Mouse (Mus musculus) MEL-GATA-1-ER (cell line): ENCODE measurements around the gene Trex1.

Source experiments
- DNase-seq: peaks from one replicate; pipeline ENCODE4 v3.0.0-alpha.2; 2012; ENCODE audit warnings: low read depth; ENCODE audit errors: extremely low read depth

Gene Trex1

GRCm38 (mm10) chr9:109016973-109017604 is 42.4 kb downstream of the Trex1 start:
- DNase-seq: no peak

GRCm38 (mm10) chr9:109015397-109015796 is 44.1 kb downstream of the Trex1 start:
- DNase-seq: no peak

DNA sequence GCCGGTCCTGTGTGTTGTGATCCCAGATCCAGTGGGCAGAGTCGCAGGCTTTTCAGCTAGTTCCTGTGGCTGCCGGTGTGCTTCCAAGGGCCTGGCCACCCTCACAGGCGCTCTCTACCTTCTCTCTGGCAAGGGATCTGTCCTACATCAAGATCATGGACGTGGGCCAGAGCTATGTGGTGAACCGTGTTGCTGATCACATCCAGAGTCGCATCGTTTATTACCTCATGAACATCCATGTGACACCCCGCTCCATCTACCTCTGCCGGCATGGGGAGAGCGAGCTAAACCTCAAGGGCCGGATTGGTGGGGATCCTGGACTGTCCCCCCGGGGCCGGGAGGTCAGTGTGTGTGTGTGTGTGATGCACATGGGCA is 49.2 kb downstream of the Trex1 start:
- DNase-seq: no peak

DNA sequence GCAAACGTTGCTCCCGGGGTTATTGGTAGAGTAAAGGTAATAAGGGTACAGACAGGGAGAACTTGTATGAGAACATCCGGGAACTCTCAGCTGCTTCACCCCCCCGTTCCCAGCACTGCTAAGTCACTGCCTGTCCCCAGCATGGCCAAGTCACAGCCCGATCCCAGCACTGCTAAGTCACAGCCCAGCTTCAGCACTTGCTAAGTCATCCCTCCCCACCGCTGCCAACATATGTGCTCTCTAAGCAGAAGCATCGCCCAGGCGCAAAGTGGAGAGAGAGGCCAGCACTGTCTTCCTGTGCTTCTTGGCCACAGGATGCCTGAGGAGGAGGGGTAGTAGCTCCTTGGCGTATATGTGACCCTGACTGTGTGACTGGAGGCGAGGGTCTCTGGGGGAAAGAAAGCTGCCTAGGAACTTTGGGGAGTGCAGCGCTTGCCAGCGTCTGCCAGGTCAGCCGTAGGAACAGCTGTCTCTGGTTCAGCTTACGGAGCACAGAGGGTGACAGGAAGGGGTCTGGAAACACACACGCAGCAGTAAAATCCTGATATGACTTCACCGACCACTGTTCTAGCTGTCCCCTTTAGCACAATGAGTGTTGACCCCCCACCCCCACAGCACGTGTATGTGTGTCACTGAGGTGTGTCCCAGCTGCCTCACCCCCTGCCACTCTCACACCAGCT is 49.8 kb downstream of the Trex1 start:
- DNase-seq: no peak

DNA sequence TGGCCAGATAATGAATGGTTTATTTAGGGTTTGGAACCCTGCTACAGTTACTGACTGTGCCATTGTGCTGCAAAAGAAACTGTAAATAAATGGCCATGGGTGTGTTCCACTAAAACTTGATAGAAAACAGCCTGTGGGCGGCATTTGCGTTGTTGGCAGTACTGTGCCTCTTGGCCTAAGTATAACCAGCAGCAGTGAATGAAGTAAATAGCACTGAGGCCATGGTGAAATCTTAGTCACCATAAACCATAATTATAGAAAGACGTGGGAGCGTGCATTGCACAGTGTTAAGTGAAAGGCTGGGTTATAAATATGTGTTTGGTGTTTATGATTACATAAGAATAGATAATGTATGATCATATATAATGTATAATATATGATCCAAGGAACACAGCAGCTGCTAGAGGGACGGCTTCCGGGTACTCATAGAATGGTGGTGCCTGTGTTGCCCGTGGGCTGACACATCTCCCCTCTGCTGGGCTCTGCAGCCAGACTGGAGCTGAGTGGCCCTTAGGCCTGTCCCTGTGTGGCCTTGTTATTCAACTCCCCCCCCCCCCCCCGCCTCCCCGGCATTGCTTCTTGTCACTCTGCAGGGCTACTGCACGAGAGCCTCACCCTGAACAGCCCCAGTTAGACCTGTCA is 50.4 kb downstream of the Trex1 start:
- no peak for DNase-seq

- no peak for DNase-seq
Measured at GRCm38 (mm10) chr9:109008081-109008480, 51.5 kb downstream of the Trex1 start.
